15 mouse cellular contexts compared by ENCODE assay signal in the genomic region with DNA sequence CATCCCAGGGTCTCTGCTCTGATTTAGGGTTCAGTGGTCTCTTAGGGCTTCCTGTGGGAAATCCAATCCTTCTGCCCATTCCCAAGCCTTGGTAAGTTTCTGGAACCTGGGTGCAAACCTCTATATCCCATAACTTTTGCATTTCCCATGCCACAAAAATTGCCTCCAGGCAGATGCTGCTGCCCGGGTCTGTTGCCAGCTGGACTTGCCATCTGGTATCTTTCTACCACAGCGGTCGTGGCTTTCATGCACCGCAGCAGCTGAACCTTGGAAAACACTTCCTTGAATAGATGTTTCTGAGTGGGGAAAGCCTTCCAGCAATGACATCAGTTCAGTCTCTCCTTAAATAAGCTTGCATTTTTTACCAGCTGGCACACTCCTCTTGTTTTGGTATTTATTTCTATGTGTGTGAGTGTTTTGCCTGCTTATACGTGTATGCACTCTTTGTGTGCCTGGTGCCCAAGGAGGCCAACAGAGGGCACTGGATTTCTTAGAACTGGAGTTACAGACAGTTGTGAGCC. TPM values are rescaled to one million over a fixed set of nuclear protein-coding genes. Genes with fewer than 3 reads are reported as not detected.
"Had no signal": no experiment of that assay in that cellular context is flagged by ENCODE, and none has a peak within 500 bp of the region (broad histone marks: within the 10 kb centered on the region; RNA-seq: fewer than 3 reads in every experiment).

No protein-coding gene starts in this region.

- H3K9ac ChIP-seq: liver, embryonic 13.5 days; liver, postnatal 0 days; lung, embryonic 15.5 days; midbrain, embryonic 13.5 days; neural tube, embryonic 13.5 days; stomach, embryonic 15.5 days had no signal

- H3K27me3 ChIP-seq: midbrain, embryonic 13.5 days; stomach, embryonic 15.5 days had no signal

- H3K4me2 ChIP-seq: liver, embryonic 13.5 days; lung, embryonic 15.5 days; midbrain, embryonic 13.5 days; neural tube, embryonic 13.5 days; stomach, embryonic 15.5 days had no signal

- DNase-seq: kidney, postnatal 10 days; kidney, postnatal 4 days; liver, embryonic 13.5 days; liver, postnatal 0 days; right cerebral cortex, postnatal 14 days; thymus, adult 2 months; thymus, postnatal 25 days had no signal

- H3K9me3 ChIP-seq: limb, embryonic 10.5 days; liver, embryonic 13.5 days; lung, embryonic 15.5 days; midbrain, embryonic 13.5 days; neural tube, embryonic 13.5 days; stomach, embryonic 15.5 days had no signal

- H3K4me1 ChIP-seq: limb, embryonic 10.5 days; stomach, embryonic 15.5 days had no signal

- H3K36me3 ChIP-seq: limb, embryonic 10.5 days; liver, embryonic 13.5 days; lung, embryonic 15.5 days; midbrain, embryonic 13.5 days; neural tube, embryonic 13.5 days; stomach, embryonic 15.5 days had no signal

- ATAC-seq: liver, postnatal 0 days; midbrain, embryonic 13.5 days had no signal

- H3K4me3 ChIP-seq: left cerebral cortex, adult 2 months; limb, embryonic 10.5 days; liver, embryonic 13.5 days; lung, embryonic 15.5 days; midbrain, embryonic 13.5 days; neural tube, embryonic 13.5 days; stomach, embryonic 15.5 days had no signal

- H3K27ac ChIP-seq: left cerebral cortex, adult 2 months; limb, embryonic 10.5 days; liver, embryonic 13.5 days; lung, embryonic 15.5 days; neural tube, embryonic 13.5 days; stomach, embryonic 15.5 days had no signal

RNA-seq across cellular contexts. Expression of gene T2, which starts 8.0 kb away (rescaled TPM):
- total RNA-seq: megakaryocyte-erythroid progenitor cell, adult 5-6 weeks had no signal
- polyA plus RNA-seq: liver, postnatal 0 days; spleen, adult 2 months had no signal

RNA-seq across cellular contexts. Expression of gene Prr18, which starts 10.6 kb away (rescaled TPM):
- polyA plus RNA-seq: liver, postnatal 0 days had no signal
